Mouse (Mus musculus): ENCODE results near the gene Arid3a.

DNA sequence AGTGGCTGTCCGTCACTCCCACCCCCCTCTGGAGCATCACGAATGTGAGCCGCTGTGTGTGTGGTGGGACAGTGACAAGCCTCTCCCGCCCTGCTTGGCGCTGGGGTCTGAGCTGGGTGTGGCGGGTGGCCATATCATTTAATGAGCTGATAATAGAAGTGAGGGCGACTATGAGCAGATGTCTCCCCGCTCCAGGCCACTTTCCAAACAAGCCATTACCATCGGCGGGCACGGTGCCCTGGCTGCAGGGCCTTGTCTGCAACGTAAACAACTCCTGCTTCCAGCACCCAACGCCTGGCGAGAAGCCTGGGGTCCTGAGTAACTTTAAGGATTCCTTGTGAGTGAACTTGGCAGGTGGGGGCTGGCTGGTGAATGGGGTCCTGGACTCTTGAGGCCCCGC is 71.0 kb downstream of the Arid3a start:
- no peak for TF ChIP-seq MAFK (IDR thresholded peaks at IDR 0.05; ENCODE audit: insufficient read depth, low read depth, low read length)
- TF ChIP-seq ZNF384 (IDR thresholded peaks at IDR 0.05; ENCODE audit: low read depth, low read length) = no peak
- TF ChIP-seq CHD2 (IDR thresholded peaks at IDR 0.05; ENCODE audit: low read depth, low read length) = no peak
- TF ChIP-seq HCFC1 (IDR thresholded peaks at IDR 0.05; ENCODE audit: borderline replicate concordance, insufficient read depth, low read length) = no peak
- TF ChIP-seq ZC3H11A (IDR thresholded peaks at IDR 0.05; ENCODE audit: borderline replicate concordance, low read depth, low read length) = no peak
